Mouse (Mus musculus) small intestine, adult 2 months (tissue): ENCODE results near the gene Rcn2. TPM values are rescaled to one million over a fixed set of nuclear protein-coding genes. Genes with fewer than 3 reads are reported as not detected.
"Not testable (repeated sequence)": the region's sequence is repeated elsewhere in the genome, so short reads cannot be mapped to it uniquely, and the experiment has no call there.

Source experiments
- H3K27ac ChIP-seq: fragments of 200-500 bp; 2 replicates; pipeline ENCODE4 v1.5.1; 2012; ENCODE audit warnings: low read depth, low read length, control low read depth, inconsistent platforms; ENCODE audit not compliant: insufficient read depth
- H3K27me3 ChIP-seq: fragments of 200-500 bp; 2 replicates; pipeline ENCODE4 v1.6.1; 2012; ENCODE audit warnings: mild to moderate bottlenecking, moderate library complexity, low read length, inconsistent platforms; ENCODE audit not compliant: control insufficient read depth, insufficient read depth
- H3K36me3 ChIP-seq: fragments of 200-500 bp; 2 replicates; pipeline ENCODE4 v1.6.1; 2012; ENCODE audit warnings: mild to moderate bottlenecking, low read length, control low read depth, inconsistent platforms; ENCODE audit not compliant: control insufficient read depth, insufficient read depth
- H3K4me1 ChIP-seq: fragments of 200-500 bp; 2 replicates; pipeline ENCODE4 v1.6.1; 2012; ENCODE audit warnings: low read length, inconsistent platforms, mixed read lengths; ENCODE audit not compliant: control insufficient read depth, insufficient read depth, insufficient read length
- H3K4me3 ChIP-seq: fragments of 200-500 bp; 2 replicates; pipeline ENCODE4 v1.5.1; 2012; ENCODE audit warnings: low read depth, mild to moderate bottlenecking, control low read depth, inconsistent platforms, low read length, moderate library complexity
- CTCF ChIP-seq: fragments of 200-500 bp; IDR thresholded peaks from 2 replicates; pipeline ENCODE4 v1.5.1; 2012; ENCODE audit warnings: low read depth, mild to moderate bottlenecking, control low read depth, inconsistent platforms, low read length, moderate library complexity, mixed read lengths; ENCODE audit not compliant: insufficient replicate concordance, insufficient read length; ENCODE audit errors: extremely low read depth
- POLR2A ChIP-seq: fragments of 200-500 bp; IDR thresholded peaks from 2 replicates; pipeline ENCODE4 v1.6.1; 2012; ENCODE audit warnings: low read depth, mild to moderate bottlenecking, control low read depth, inconsistent platforms, low read length, moderate library complexity
- WGBS: fragments of 180-500 bp; shearing (Covaris S2); methylation state at CpG from one replicate; pipeline ENCODE4 v1.1.7; 2018; 5-methylcytosine and 5-hydroxymethylcytosine counted together
- polyA plus RNA-seq: library from polyadenylated mRNA; depleted of rRNA; stranded (reverse); fragments of >200 nt; gene quantifications from 2 replicates; pipeline ENCODE4 v1.2.3, GENCODE M21; 2012; rRNA removed

The Rcn2 gene
- 34.2 and 38.4 TPM in 2 replicates for polyA plus RNA-seq

GRCm38 (mm10) chr9:56041372-56042180 is at the start of gene Rcn2:
Gene Rcn2, plus strand, starts transcription at chr9:56041845.
- Histone ChIP-seq H3K4me3 (peak within 1 kb of the TSS; percentile 92), H3K27ac (peak within 1 kb of the TSS; percentile 51), H3K4me1 (no peaks in the 10 kb centered on the region; the same call in 1 of the 2 replicates), H3K36me3 (peaks cover 6% of the 10 kb centered on the region; the same call in 1 of the 2 replicates), H3K27me3 (no peaks in the 10 kb centered on the region)
- WGBS, result under 1% methylated on average over 49 of the region's 49 CpGs
- TF ChIP-seq CTCF, result no peak
- peak; percentile 95 for TF ChIP-seq POLR2A

- H3K4me1 ChIP-seq, H3K27ac ChIP-seq, H3K4me3 ChIP-seq, H3K36me3 ChIP-seq, H3K27me3 ChIP-seq: not testable (repeated sequence)
- 39% methylated on average over 2 of the region's 2 CpGs for WGBS
Measured at GRCm38 (mm10) chr9:56004679-56005078, 37.0 kb upstream of the Rcn2 start.

GRCm38 (mm10) chr9:56010450-56010849 is 31.2 kb upstream of the Rcn2 start, which contains the start of gene 4930563M21Rik:
Gene 4930563M21Rik, minus strand, starts transcription at chr9:56010550.
- TF ChIP-seq POLR2A, result no peak
- no peak for TF ChIP-seq CTCF
- Histone ChIP-seq H3K4me1 (no peaks in the 10 kb centered on the region), H3K36me3 (no peaks in the 10 kb centered on the region), H3K27me3 (no peaks in the 10 kb centered on the region), H3K27ac (no peak within 1 kb of the TSS), H3K4me3 (no peak within 1 kb of the TSS)
- WGBS, result 70% methylated on average over 4 of the region's 4 CpGs

GRCm38 (mm10) chr9:56024772-56025171 is 16.9 kb upstream of the Rcn2 start:
- TF ChIP-seq POLR2A (no peak), CTCF (no peak)

GRCm38 (mm10) chr9:56027292-56027691 is 14.4 kb upstream of the Rcn2 start:
- H3K4me1 ChIP-seq, result no peaks in the 10 kb centered on the region
- TF ChIP-seq POLR2A (no peak), CTCF (no peak)
- WGBS, result 71% methylated on average over 16 of the region's 16 CpGs
- H3K27ac ChIP-seq, result no peak overlapping the region
- H3K36me3 ChIP-seq, result no peaks in the 10 kb centered on the region
- H3K4me3 ChIP-seq, result no peak overlapping the region
- H3K27me3 ChIP-seq, result no peaks in the 10 kb centered on the region

More at GRCm38 (mm10) chr9:56024772-56025171, 16.9 kb upstream of the Rcn2 start:
- no peaks in the 10 kb centered on the region for H3K36me3 ChIP-seq
- 57% methylated on average over 2 of the region's 2 CpGs for WGBS
- no peaks in the 10 kb centered on the region for H3K27me3 ChIP-seq
- H3K4me1 ChIP-seq, result no peaks in the 10 kb centered on the region
- H3K4me3 ChIP-seq, result no peak overlapping the region
- H3K27ac ChIP-seq, result no peak overlapping the region

- WGBS, result 38% methylated on average over 3 of the region's 3 CpGs
Measured at GRCm38 (mm10) chr9:56032219-56032618, 9.4 kb upstream of the Rcn2 start.

GRCm38 (mm10) chr9:56042181-56042621 is 556 bp downstream of the Rcn2 start:
- TF ChIP-seq CTCF (no peak), POLR2A (no peak)
- Histone ChIP-seq H3K27me3 (no peaks in the 10 kb centered on the region), H3K4me3 (peak overlapping the region; percentile 92), H3K36me3 (peaks cover 6% of the 10 kb centered on the region; the same call in 1 of the 2 replicates), H3K4me1 (no peaks in the 10 kb centered on the region; the same call in 1 of the 2 replicates), H3K27ac (peak overlapping the region; percentile 51)
- under 1% methylated on average over 16 of the region's 16 CpGs for WGBS

More at GRCm38 (mm10) chr9:56032219-56032618, 9.4 kb upstream of the Rcn2 start:
- Histone ChIP-seq H3K4me3 (no peak overlapping the region), H3K27ac (no peak overlapping the region), H3K36me3 (no peaks in the 10 kb centered on the region), H3K27me3 (no peaks in the 10 kb centered on the region), H3K4me1 (no peaks in the 10 kb centered on the region)
- TF ChIP-seq POLR2A, result no peak
- TF ChIP-seq CTCF, result no peak
